Mouse (Mus musculus) midbrain, postnatal 0 days (tissue): Measurements from ENCODE around the gene Thbs2. TPM values are rescaled to one million over a fixed set of nuclear protein-coding genes. Genes with fewer than 3 reads are reported as not detected.

Experiments used
- ATAC-seq: fragments of 200-750 bp; cut with Nextera tagmentation; 2 replicates; pipeline ENCODE4 v1.8.0; 2017; ENCODE audit warnings: moderate number of reproducible peaks, mild to moderate bottlenecking, moderate TSS enrichment, moderate library complexity; ENCODE audit not compliant: low FRiP score
- DNase-seq: peaks from one replicate; pipeline ENCODE4 v3.0.0-alpha.2; 2015; ENCODE audit warnings: low spot score
- H3K27ac ChIP-seq: fragments of 300-500 bp; sonication (generic); 2 replicates; pipeline ENCODE4 v1.5.1; 2014; ENCODE audit warnings: low read depth, mild to moderate bottlenecking, low read length, mixed read lengths
- H3K27me3 ChIP-seq: fragments of 300-500 bp; sonication (generic); 2 replicates; pipeline ENCODE4 v1.6.1; 2014; ENCODE audit warnings: low read length, control low read depth, mixed read lengths; ENCODE audit not compliant: insufficient read depth
- H3K36me3 ChIP-seq: fragments of 300-500 bp; sonication (generic); 2 replicates; pipeline ENCODE4 v1.6.1; 2014; ENCODE audit warnings: low read length, control low read depth, mixed read lengths; ENCODE audit not compliant: insufficient read depth
- H3K4me1 ChIP-seq: fragments of 300-500 bp; sonication (generic); 2 replicates; pipeline ENCODE4 v1.6.1; 2014; ENCODE audit warnings: mild to moderate bottlenecking, control low read depth, antibody characterized with exemption, low read length, mixed read lengths; ENCODE audit not compliant: insufficient read depth
- H3K4me2 ChIP-seq: fragments of 300-500 bp; sonication (generic); 2 replicates; pipeline ENCODE4 v1.6.1; 2014; ENCODE audit warnings: low read depth, mild to moderate bottlenecking, low read length, mixed read lengths; ENCODE audit not compliant: poor library complexity, severe bottlenecking
- H3K4me3 ChIP-seq: fragments of 300-500 bp; sonication (generic); 2 replicates; pipeline ENCODE4 v1.5.1; 2014; ENCODE audit warnings: low read depth, mild to moderate bottlenecking, low read length, moderate library complexity
- H3K9ac ChIP-seq: fragments of 300-500 bp; sonication (generic); replicated peaks from 2 replicates; pipeline ENCODE4 v1.6.1; 2014; ENCODE audit warnings: mild to moderate bottlenecking, low read length, moderate library complexity, mixed read lengths; ENCODE audit not compliant: poor library complexity, severe bottlenecking
- H3K9me3 ChIP-seq: fragments of 300-500 bp; sonication (generic); 2 replicates; pipeline ENCODE4 v1.6.1; 2016; ENCODE audit warnings: low read length, control low read depth
- CTCF ChIP-seq: IDR thresholded peaks from 2 replicates; pipeline ENCODE4 v1.5.1; 2016; ENCODE audit warnings: antibody characterized with exemption, mild to moderate bottlenecking
- WGBS: fragments of 180-500 bp; shearing (Covaris S2); extraction: QIAGEN DNeasy Blood & Tissue Kit; methylation state at CpG from one replicate; pipeline ENCODE4 v1.1.7; 2014; 5-methylcytosine and 5-hydroxymethylcytosine counted together
- polyA plus RNA-seq: library from polyadenylated mRNA; unstranded; fragments of >200 nt; fragmentation: Nextera tagmentation; extraction: Ambion mirVana; gene quantifications from 2 replicates; pipeline ENCODE4 v1.2.1, GENCODE M21; 2015
- total RNA-seq: library from RNA; depleted of rRNA; stranded (reverse); fragments of >200 nt; gene quantifications from 2 replicates; pipeline ENCODE4 v1.2.3, GENCODE M21; 2014; rRNA removed

Thbs2 gene
- total RNA-seq (8.0 and 9.6 TPM in 2 replicates), polyA plus RNA-seq (3.6 and 4.2 TPM in 2 replicates)

DNA sequence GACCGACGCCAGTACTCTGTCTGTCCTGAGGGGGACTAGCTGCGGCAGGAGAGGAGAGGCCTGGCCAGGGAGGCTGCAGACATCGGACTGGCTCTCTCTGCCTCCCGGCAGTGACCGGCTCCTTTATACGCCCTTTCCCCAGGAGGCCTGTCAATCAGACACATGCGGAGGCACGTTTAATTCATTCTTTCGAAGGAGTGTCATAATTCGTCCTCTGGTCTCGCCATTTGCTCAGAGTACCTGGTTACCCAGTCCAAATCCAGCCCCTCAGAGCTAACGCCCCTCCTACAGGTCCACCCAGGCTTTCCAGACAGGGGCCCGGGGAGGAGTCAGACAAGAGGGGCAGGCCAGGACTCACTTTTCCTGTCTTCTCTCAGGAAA, at the start of gene Thbs2:
Thbs2 (minus strand) TSS at position 242 of the 381 bp plus-strand sequence.
- DNase-seq (peak; percentile 28), ATAC-seq (peak; percentile 55; the same call in 1 of the 2 replicates)
- Histone ChIP-seq H3K9me3 (no peaks in the 10 kb centered on the region), H3K4me1 (no peaks in the 10 kb centered on the region), H3K36me3 (no peaks in the 10 kb centered on the region), H3K9ac (0 out of 2 replicates have a peak within 1 kb of the TSS, but pooled peaks have one; percentile 15), H3K27me3 (no peaks in the 10 kb centered on the region), H3K27ac (no peak within 1 kb of the TSS), H3K4me3 (peak within 1 kb of the TSS; percentile 22), H3K4me2 (peak within 1 kb of the TSS; percentile 49)
- under 1% methylated on average over 14 of the region's 14 CpGs for WGBS
- TF ChIP-seq CTCF = no peak

DNA sequence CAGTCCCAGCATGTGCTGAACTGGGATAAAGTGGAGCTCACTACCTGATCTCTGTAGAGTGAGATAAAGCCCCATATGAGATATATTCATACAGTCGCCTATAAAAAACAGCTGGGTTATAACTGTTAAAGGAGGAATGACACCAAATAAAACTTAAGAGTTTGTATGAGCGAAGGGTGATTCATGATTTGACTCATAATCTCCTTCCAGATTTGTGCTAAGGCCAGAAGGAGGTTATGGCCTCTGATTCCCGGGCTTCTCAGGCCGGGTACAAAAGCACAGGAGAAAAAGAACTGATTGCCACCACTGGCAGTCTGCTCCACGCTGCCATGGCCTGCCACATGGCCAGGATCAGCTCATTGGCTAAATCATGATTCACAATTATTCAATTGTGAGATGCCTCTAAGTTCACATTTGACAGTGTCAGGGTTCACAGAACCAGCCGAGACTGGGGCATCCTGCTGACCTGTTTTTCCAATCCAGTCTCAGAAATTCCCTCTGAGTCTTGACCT, 41.5 kb upstream of the Thbs2 start:
- H3K4me3 ChIP-seq = no peak overlapping the region
- ATAC-seq (no peak), DNase-seq (no peak)
- no peak overlapping the region for H3K4me2 ChIP-seq
- WGBS = 87% methylated on average over 6 of the region's 6 CpGs
- no peak overlapping the region for H3K27ac ChIP-seq
- no peak for TF ChIP-seq CTCF
- no peaks in the 10 kb centered on the region for H3K27me3 ChIP-seq
- H3K36me3 ChIP-seq = no peaks in the 10 kb centered on the region
- H3K4me1 ChIP-seq = no peaks in the 10 kb centered on the region
- H3K9me3 ChIP-seq = no peaks in the 10 kb centered on the region
- H3K9ac ChIP-seq = no peak overlapping the region

DNA sequence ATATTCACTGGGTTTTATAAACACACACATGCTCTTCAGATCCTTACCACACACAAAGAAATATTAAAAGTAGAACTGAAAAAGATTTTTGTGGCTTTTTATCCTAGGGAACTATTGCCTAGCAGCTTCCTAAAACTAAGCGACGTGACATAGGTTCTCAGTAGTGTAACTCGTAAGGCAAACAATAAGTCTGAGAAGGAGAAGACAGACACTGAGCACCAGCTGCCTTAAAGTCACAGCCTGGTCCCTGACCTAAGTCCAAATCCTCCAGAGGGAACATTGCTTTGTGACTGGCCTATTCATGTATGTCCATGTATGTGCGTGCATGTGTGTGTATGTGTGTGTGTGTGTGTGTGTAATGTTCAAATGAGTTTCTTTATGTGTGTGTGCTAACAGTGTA, 40.3 kb upstream of the Thbs2 start:
- H3K4me1 ChIP-seq = no peaks in the 10 kb centered on the region
- no peak overlapping the region for H3K4me2 ChIP-seq
- WGBS = 50% methylated on average over 4 of the region's 4 CpGs
- H3K9ac ChIP-seq = no peak overlapping the region
- no peaks in the 10 kb centered on the region for H3K27me3 ChIP-seq
- H3K4me3 ChIP-seq = no peak overlapping the region
- H3K9me3 ChIP-seq = no peaks in the 10 kb centered on the region
- no peaks in the 10 kb centered on the region for H3K36me3 ChIP-seq
- no peak overlapping the region for H3K27ac ChIP-seq
- TF ChIP-seq CTCF = no peak
- DNase-seq (no peak), ATAC-seq (no peak)

DNA sequence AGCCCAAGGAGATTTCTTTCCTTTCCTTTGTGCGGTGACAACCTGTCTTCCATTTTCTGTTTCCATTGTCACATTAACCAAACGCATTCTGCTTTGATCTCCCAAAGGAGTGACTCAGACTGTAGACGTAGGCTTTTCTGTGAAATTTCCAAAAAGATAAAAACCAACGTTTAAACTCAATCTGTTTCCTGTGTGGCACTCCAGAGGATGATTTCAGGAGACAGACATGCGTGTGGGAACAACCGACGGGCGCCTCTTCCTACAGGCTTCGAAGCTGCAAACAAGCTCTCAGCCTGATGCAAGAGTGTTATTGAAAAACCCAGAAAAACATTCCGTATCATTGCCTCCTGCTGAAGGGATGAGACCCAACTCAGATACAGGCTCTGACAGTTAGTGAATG, 39.9 kb upstream of the Thbs2 start:
- H3K4me3 ChIP-seq = no peak overlapping the region
- no peak overlapping the region for H3K4me2 ChIP-seq
- peak; percentile 33 for DNase-seq
- H3K27ac ChIP-seq = no peak overlapping the region
- H3K9me3 ChIP-seq = no peaks in the 10 kb centered on the region
- H3K4me1 ChIP-seq = no peaks in the 10 kb centered on the region
- TF ChIP-seq CTCF = no peak
- 0 out of 2 replicates have a peak, but pooled peaks have one; percentile 23 for ATAC-seq
- WGBS = 44% methylated on average over 10 of the region's 10 CpGs
- no peaks in the 10 kb centered on the region for H3K27me3 ChIP-seq
- no peaks in the 10 kb centered on the region for H3K36me3 ChIP-seq
- no peak overlapping the region for H3K9ac ChIP-seq

DNA sequence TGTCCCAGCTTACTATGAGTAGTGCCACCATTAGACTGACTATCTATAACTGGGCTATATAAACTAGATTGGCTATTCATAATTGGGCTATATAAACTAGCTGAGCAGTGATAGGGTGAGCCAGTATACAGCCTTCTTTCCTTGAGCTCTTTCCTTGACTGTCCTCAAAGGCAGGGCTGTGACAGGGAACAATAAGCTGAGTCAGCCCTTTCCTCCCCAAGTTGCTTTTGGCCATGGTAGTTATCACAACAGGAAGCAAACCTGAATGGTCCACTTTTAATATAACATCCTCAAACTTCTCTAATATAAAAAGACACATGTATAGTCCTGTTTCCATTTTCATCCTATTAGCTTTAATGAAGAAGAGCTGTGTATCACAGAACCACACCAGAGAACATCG, 39.0 kb upstream of the Thbs2 start:
- ATAC-seq (no peak), DNase-seq (no peak)
- H3K27me3 ChIP-seq = no peaks in the 10 kb centered on the region
- H3K4me2 ChIP-seq = no peak overlapping the region
- no peaks in the 10 kb centered on the region for H3K9me3 ChIP-seq
- no peak overlapping the region for H3K4me3 ChIP-seq
- no peak for TF ChIP-seq CTCF
- H3K27ac ChIP-seq = no peak overlapping the region
- H3K9ac ChIP-seq = no peak overlapping the region
- H3K36me3 ChIP-seq = no peaks in the 10 kb centered on the region
- H3K4me1 ChIP-seq = no peaks in the 10 kb centered on the region
- WGBS = 85% methylated on average over 1 of the region's 1 CpGs

DNA sequence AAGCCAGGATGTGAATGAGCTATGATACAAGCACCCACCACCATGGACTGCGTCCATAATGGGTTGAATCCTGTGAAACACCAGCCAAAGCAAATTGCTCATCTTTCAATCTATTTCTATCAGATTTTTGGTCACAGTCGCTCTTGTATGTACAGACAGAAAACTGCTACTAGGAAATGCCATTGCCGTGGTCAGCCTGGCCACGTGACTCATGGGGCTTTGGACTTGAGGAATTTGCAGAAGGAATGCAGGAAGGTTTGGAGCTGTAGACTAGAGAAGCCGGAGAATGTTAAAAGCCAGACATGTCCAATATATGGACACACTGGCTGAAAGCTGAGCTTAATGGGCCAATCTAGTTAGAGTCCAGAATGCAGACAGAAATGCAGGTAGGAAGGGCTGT, 36.6 kb upstream of the Thbs2 start:
- 80% methylated on average over 5 of the region's 5 CpGs for WGBS
- Histone ChIP-seq H3K36me3 (no peaks in the 10 kb centered on the region), H3K27ac (no peak overlapping the region), H3K4me1 (no peaks in the 10 kb centered on the region), H3K27me3 (no peaks in the 10 kb centered on the region), H3K9ac (no peak overlapping the region), H3K4me3 (no peak overlapping the region), H3K9me3 (no peaks in the 10 kb centered on the region), H3K4me2 (no peak overlapping the region)
- no peak for DNase-seq
- no peak for TF ChIP-seq CTCF
- ATAC-seq = no peak
